Mouse (Mus musculus): ENCODE data around the gene Klrc3. TPM values are rescaled to one million over a fixed set of nuclear protein-coding genes. Genes with fewer than 3 reads are reported as not detected.

Gene Klrc3
- polyA plus RNA-seq (2012; rRNA removed), result not detected in 2 replicates

GRCm38 (mm10) chr6:129643237-129643636 lies at the start of gene Klrc3:
TSS of gene Klrc3 (minus strand) at chr6:129643337.

GRCm38 (mm10) chr6:129678873-129679272 lies 35.7 kb upstream of the Klrc3 start, which contains the start of gene Klrc1:
TSS of gene Klrc1 (minus strand) at chr6:129678973.

GRCm38 (mm10) chr6:129660589-129660988 lies 17.5 kb upstream of the Klrc3 start, which contains the start of gene Klrc2:
TSS of gene Klrc2 (minus strand) at chr6:129660689.

GRCm38 (mm10) chr6:129623735-129624134 lies 19.4 kb downstream of the Klrc3 start, which contains the start of gene Klrk1:
TSS of gene Klrk1 (minus strand) at chr6:129623864.

GRCm38 (mm10) chr6:129591508-129591907 lies 51.6 kb downstream of the Klrc3 start, which contains the start of gene Klrd1:
TSS of gene Klrd1 (plus strand) at chr6:129591782.

Other genes starting within 250 kb of the Klrc3 start
- 0.19 and 0.28 TPM in 2 replicates for gene Clec1b, start 246.0 kb downstream of the Klrc3 start, polyA plus RNA-seq (2012; rRNA removed)
- 0.79 and 0.98 TPM in 2 replicates for gene Clec9a, start 234.5 kb downstream of the Klrc3 start, polyA plus RNA-seq (2012; rRNA removed)
- 4.2 and 6.7 TPM in 2 replicates for gene Clec1a, start 191.3 kb downstream of the Klrc3 start, polyA plus RNA-seq (2012; rRNA removed)
- 0.03 and 0.25 TPM in 2 replicates for gene Olr1, start 136.2 kb downstream of the Klrc3 start, polyA plus RNA-seq (2012; rRNA removed)
- gene Tmem52b, start 130.8 kb downstream of the Klrc3 start, polyA plus RNA-seq (2012; rRNA removed), result not detected in 2 replicates
- 88.1 and 93.4 TPM in 2 replicates for gene Gabarapl1, start 110.2 kb downstream of the Klrc3 start, polyA plus RNA-seq (2012; rRNA removed)
- gene Klre1, start 65.4 kb downstream of the Klrc3 start, polyA plus RNA-seq (2012; rRNA removed), result 0.08 and 0.22 TPM in 2 replicates
- gene Klrd1, start 51.6 kb downstream of the Klrc3 start, polyA plus RNA-seq (2012; rRNA removed), result not detected in 2 replicates
- 0.06 TPM in 2 replicates for gene Klrk1, start 19.5 kb downstream of the Klrc3 start, polyA plus RNA-seq (2012; rRNA removed)
- gene Klrc2, start 17.4 kb upstream of the Klrc3 start, polyA plus RNA-seq (2012; rRNA removed), result not detected in 2 replicates
- 0.24 TPM in 1 of 2 replicates, not detected in the other for gene Klrc1, start 35.6 kb upstream of the Klrc3 start, polyA plus RNA-seq (2012; rRNA removed)
- gene Klri1, start 73.8 kb upstream of the Klrc3 start, polyA plus RNA-seq (2012; rRNA removed), result not detected in 2 replicates
- gene Klri2, start 97.1 kb upstream of the Klrc3 start, polyA plus RNA-seq (2012; rRNA removed), result not detected in 2 replicates
- not detected in 2 replicates for gene Gm156, start 140.9 kb upstream of the Klrc3 start, polyA plus RNA-seq (2012; rRNA removed)
- not detected in 2 replicates for gene Gm17631, start 219.3 kb upstream of the Klrc3 start, polyA plus RNA-seq (2012; rRNA removed)
- 0.12 TPM in 1 of 2 replicates, not detected in the other for gene Klra17, start 233.3 kb upstream of the Klrc3 start, polyA plus RNA-seq (2012; rRNA removed)